9 mouse cellular contexts compared by ENCODE assay signal in genomic region chr19:46042476-46043011, GRCm38 (mm10). TPM values are rescaled to one million over a fixed set of nuclear protein-coding genes. Genes with fewer than 3 reads are reported as not detected.
A peak's percentile ranks its signal among the peaks of the same experiment; 100 is the strongest.
DNase-seq lines count a peak whose midpoint lies in the region; ATAC-seq lines count a peak whose summit lies in the region.
"Had no signal": no experiment of that assay in that cellular context is flagged by ENCODE, and none has a peak within 500 bp of the region (broad histone marks: within the 10 kb centered on the region; RNA-seq: fewer than 3 reads in every experiment).

No protein-coding gene starts in this region.

- no peaks in the 10 kb centered on the region for H3K36me3 ChIP-seq in forebrain, embryonic 12.5 days (replicated peaks)
- H3K36me3 ChIP-seq in kidney, embryonic 15.5 days: no peaks in the 10 kb centered on the region
- H3K36me3 ChIP-seq in liver, embryonic 16.5 days (ENCODE audit: control insufficient read depth, insufficient read depth): no peaks in the 10 kb centered on the region

- H3K9me3 ChIP-seq in forebrain, embryonic 12.5 days: no peaks in the 10 kb centered on the region
- no peaks in the 10 kb centered on the region for H3K9me3 ChIP-seq in kidney, embryonic 15.5 days (replicated peaks)
- H3K9me3 ChIP-seq in liver, embryonic 16.5 days (replicated peaks; ENCODE audit: control insufficient read depth, low read length): no peaks in the 10 kb centered on the region

- ATAC-seq in cerebellum, adult (ENCODE audit: insufficient number of reproducible peaks, low FRiP score, low TSS enrichment): no peak
- ATAC-seq in forebrain, embryonic 12.5 days (ENCODE audit: low FRiP score): peak; percentile 54
- ATAC-seq in kidney, embryonic 15.5 days (replicated peaks; ENCODE audit: low FRiP score): 0 out of 2 replicates have a peak, but pooled peaks have one; percentile 5
- no peak for ATAC-seq in liver, embryonic 16.5 days (ENCODE audit: low read depth)
- ATAC-seq in megakaryocyte-erythroid progenitor cell, adult 5-6 weeks (replicated peaks; ENCODE audit: low FRiP score, low TSS enrichment, poor library complexity, severe bottlenecking): no peak
- ATAC-seq: Patski had no signal

- peak overlapping the region; percentile 99 for H3K27ac ChIP-seq in forebrain, embryonic 12.5 days
- H3K27ac ChIP-seq in kidney, embryonic 15.5 days: peak overlapping the region; percentile 97
- H3K27ac ChIP-seq in liver, embryonic 16.5 days (ENCODE audit: low read length): peak overlapping the region; percentile 70

- H3K4me1 ChIP-seq in forebrain, embryonic 12.5 days: peaks cover 69% of the 10 kb centered on the region
- peaks cover 79% of the 10 kb centered on the region for H3K4me1 ChIP-seq in kidney, embryonic 15.5 days
- H3K4me1 ChIP-seq in liver, embryonic 16.5 days (ENCODE audit: control insufficient read depth, low read depth, low read length): peaks cover 72% of the 10 kb centered on the region

- peak; percentile 44 for DNase-seq in cerebellum, adult 11 months
- DNase-seq in adipocyte (ENCODE audit: low spot score): peak; percentile 55
- peak; percentile 76 to 83 for DNase-seq in right cerebral cortex, postnatal 10 days (ENCODE audit: low spot score in 2 of 2)

- H3K27me3 ChIP-seq in forebrain, embryonic 12.5 days: no peaks in the 10 kb centered on the region
- H3K27me3 ChIP-seq in kidney, embryonic 15.5 days: no peaks in the 10 kb centered on the region
- peaks cover 4% of the 10 kb centered on the region; the same call in 1 of the 2 replicates for H3K27me3 ChIP-seq in liver, embryonic 16.5 days (ENCODE audit: control insufficient read depth, insufficient read depth, low read depth, low read length)
- H3K27me3 ChIP-seq: Patski had no signal

- peak overlapping the region; percentile 100 for H3K4me2 ChIP-seq in forebrain, embryonic 12.5 days
- peak overlapping the region; percentile 82 for H3K4me2 ChIP-seq in kidney, embryonic 15.5 days
- peak overlapping the region; percentile 96 for H3K4me2 ChIP-seq in liver, embryonic 16.5 days (ENCODE audit: low read depth, low read length)

- peak overlapping the region; percentile 65 for H3K9ac ChIP-seq in forebrain, embryonic 12.5 days
- peak overlapping the region; percentile 39 for H3K9ac ChIP-seq in kidney, embryonic 15.5 days
- H3K9ac ChIP-seq in liver, embryonic 16.5 days (ENCODE audit: low read depth, low read length): peak overlapping the region; percentile 56

- whole genome bisulfite sequencing in forebrain, embryonic 12.5 days: 2% methylated on average over 6 of the region's 6 CpGs
- WGBS in kidney, embryonic 15.5 days: 6% methylated on average over 6 of the region's 6 CpGs
- 7% methylated on average over 4 of the region's 6 CpGs for WGBS in liver, embryonic 16.5 days (ENCODE audit: insufficient replicate concordance)

- H3K4me3 ChIP-seq in forebrain, embryonic 12.5 days (replicated peaks): peak overlapping the region; percentile 95
- H3K4me3 ChIP-seq in kidney, embryonic 15.5 days (replicated peaks): peak overlapping the region; percentile 70
- peak overlapping the region; percentile 27 for H3K4me3 ChIP-seq in liver, embryonic 16.5 days (ENCODE audit: low read depth, low read length)

RNA-seq across cellular contexts. Expression of gene Pprc1, which starts 2.1 kb away (rescaled TPM):
- polyA plus RNA-seq in forebrain, embryonic 12.5 days (2016; fragmentation: Nextera tagmentation; extraction: Ambion mirVana): 37.1 and 41.7 TPM in 2 replicates
- polyA plus RNA-seq in kidney, embryonic 15.5 days (2015; fragmentation: Nextera tagmentation; extraction: Ambion mirVana): 33.3 and 44.6 TPM in 2 replicates
- 12.8 and 13.7 TPM in 2 replicates for polyA plus RNA-seq in liver, embryonic 16.5 days (2015; fragmentation: Nextera tagmentation; extraction: Ambion mirVana)
- total RNA-seq in megakaryocyte-erythroid progenitor cell, adult 5-6 weeks (2014; fragmentation: Nextera tagmentation): 139 and 168 TPM in 2 replicates
- 21.3 and 28.9 TPM in 2 replicates for total RNA-seq in megakaryocyte-erythroid progenitor cell, adult 5-6 weeks (2017)

RNA-seq across cellular contexts. Expression of gene Ldb1, which starts 2.5 kb away (rescaled TPM):
- polyA plus RNA-seq in forebrain, embryonic 12.5 days (2016; fragmentation: Nextera tagmentation; extraction: Ambion mirVana): 138 and 139 TPM in 2 replicates
- 83.4 and 91.9 TPM in 2 replicates for polyA plus RNA-seq in kidney, embryonic 15.5 days (2015; fragmentation: Nextera tagmentation; extraction: Ambion mirVana)
- 20.2 and 23.1 TPM in 2 replicates for polyA plus RNA-seq in liver, embryonic 16.5 days (2015; fragmentation: Nextera tagmentation; extraction: Ambion mirVana)
- total RNA-seq in megakaryocyte-erythroid progenitor cell, adult 5-6 weeks (2014; fragmentation: Nextera tagmentation): 370 and 401 TPM in 2 replicates
- total RNA-seq in megakaryocyte-erythroid progenitor cell, adult 5-6 weeks (2017): 268 and 296 TPM in 2 replicates

RNA-seq across cellular contexts. Expression of gene Nolc1, which starts 33.1 kb away (rescaled TPM):
- 117 and 118 TPM in 2 replicates for polyA plus RNA-seq in forebrain, embryonic 12.5 days (2016; fragmentation: Nextera tagmentation; extraction: Ambion mirVana)
- polyA plus RNA-seq in kidney, embryonic 15.5 days (2015; fragmentation: Nextera tagmentation; extraction: Ambion mirVana): 99.4 and 101 TPM in 2 replicates
- 38.5 and 41.9 TPM in 2 replicates for polyA plus RNA-seq in liver, embryonic 16.5 days (2015; fragmentation: Nextera tagmentation; extraction: Ambion mirVana)
- 170 and 201 TPM in 2 replicates for total RNA-seq in megakaryocyte-erythroid progenitor cell, adult 5-6 weeks (2014; fragmentation: Nextera tagmentation)
- total RNA-seq in megakaryocyte-erythroid progenitor cell, adult 5-6 weeks (2017): 271 and 318 TPM in 2 replicates

RNA-seq across cellular contexts. Expression of gene Hps6, which starts 39.2 kb away (rescaled TPM):
- 2.7 TPM in 2 replicates for polyA plus RNA-seq in forebrain, embryonic 12.5 days (2016; fragmentation: Nextera tagmentation; extraction: Ambion mirVana)
- polyA plus RNA-seq in kidney, embryonic 15.5 days (2015; fragmentation: Nextera tagmentation; extraction: Ambion mirVana): 8.3 and 8.9 TPM in 2 replicates
- polyA plus RNA-seq in liver, embryonic 16.5 days (2015; fragmentation: Nextera tagmentation; extraction: Ambion mirVana): 2.4 and 2.8 TPM in 2 replicates
- total RNA-seq in megakaryocyte-erythroid progenitor cell, adult 5-6 weeks (2014; fragmentation: Nextera tagmentation): 0.55 and 2.1 TPM in 2 replicates
- total RNA-seq in megakaryocyte-erythroid progenitor cell, adult 5-6 weeks (2017): 2.0 and 3.8 TPM in 2 replicates

RNA-seq across cellular contexts. Expression of gene Armh3, which starts 44.3 kb away (rescaled TPM):
- 19.3 and 20.3 TPM in 2 replicates for polyA plus RNA-seq in forebrain, embryonic 12.5 days (2016; fragmentation: Nextera tagmentation; extraction: Ambion mirVana)
- polyA plus RNA-seq in kidney, embryonic 15.5 days (2015; fragmentation: Nextera tagmentation; extraction: Ambion mirVana): 18.6 and 18.8 TPM in 2 replicates
- polyA plus RNA-seq in liver, embryonic 16.5 days (2015; fragmentation: Nextera tagmentation; extraction: Ambion mirVana): 4.0 and 4.7 TPM in 2 replicates
- 5.6 and 10.5 TPM in 2 replicates for total RNA-seq in megakaryocyte-erythroid progenitor cell, adult 5-6 weeks (2014; fragmentation: Nextera tagmentation)
- 4.6 and 8.2 TPM in 2 replicates for total RNA-seq in megakaryocyte-erythroid progenitor cell, adult 5-6 weeks (2017)

Comparison
In these comparisons a context has a peak if more than half of its experiments do, and no peak if none do; other contexts are left out.
1. ATAC-seq: peak in forebrain, embryonic 12.5 days (single experiment) and kidney, embryonic 15.5 days (single experiment); none in cerebellum, adult (single experiment), liver, embryonic 16.5 days (single experiment) and megakaryocyte-erythroid progenitor cell, adult 5-6 weeks (single experiment).
2. H3K4me3 ChIP-seq: peak in every context shown above with its lines; median percentile 95 in forebrain, embryonic 12.5 days; 70 in kidney, embryonic 15.5 days; 27 in liver, embryonic 16.5 days.
3. Peak in every context shown above with its lines, with median percentiles within 50 percentile points of each other: DNase-seq, H3K27ac ChIP-seq, H3K4me2 ChIP-seq and H3K9ac ChIP-seq.